Mouse (Mus musculus): ENCODE data around the gene Lpp. TPM values are rescaled to one million over a fixed set of nuclear protein-coding genes. Genes with fewer than 3 reads are reported as not detected.
A peak's percentile ranks its signal among the peaks of the same experiment; 100 is the strongest.
"Not testable (repeated sequence)": the region's sequence is repeated elsewhere in the genome, so short reads cannot be mapped to it uniquely, and the experiment has no call there.

Gene Lpp
- polyA plus RNA-seq, 1 experiment from 2014 or later, result 37.9 TPM

GRCm38 (mm10) chr16:24991995-24992394 lies 598.7 kb downstream of the Lpp start:
- Histone ChIP-seq H3K9me3 (peaks cover 4% of the 10 kb centered on the region; the same call in 1 of the 2 replicates), H3K36me3 (peaks cover 4% of the 10 kb centered on the region; the same call in 1 of the 2 replicates), H3K9ac (no peak overlapping the region), H3K4me2 (no peak overlapping the region), H3K4me3 (no peak overlapping the region), H3K4me1 (peaks cover 26% of the 10 kb centered on the region), H3K27me3 (replicated peaks) (no peaks in the 10 kb centered on the region), H3K27ac (replicated peaks) (no peak overlapping the region)
- no peak for ATAC-seq (ENCODE audit: extremely low read depth, insufficient number of reproducible peaks, low FRiP score, low TSS enrichment)
- 83% methylated on average over 3 of the region's 3 CpGs for WGBS

GRCm38 (mm10) chr16:24992494-24992893 lies 599.2 kb downstream of the Lpp start:
- no peak overlapping the region for H3K27ac ChIP-seq (replicated peaks)
- H3K27me3 ChIP-seq (replicated peaks), result no peaks in the 10 kb centered on the region
- H3K9me3 ChIP-seq, result peaks cover 4% of the 10 kb centered on the region; the same call in 1 of the 2 replicates
- no peak overlapping the region for H3K4me3 ChIP-seq
- H3K4me2 ChIP-seq, result no peak overlapping the region
- ATAC-seq (ENCODE audit: extremely low read depth, insufficient number of reproducible peaks, low FRiP score, low TSS enrichment), result no peak
- no peak overlapping the region for H3K9ac ChIP-seq
- 88% methylated on average over 11 of the region's 11 CpGs for WGBS
- peaks cover 23% of the 10 kb centered on the region for H3K4me1 ChIP-seq
- H3K36me3 ChIP-seq, result peaks cover 5% of the 10 kb centered on the region; the same call in 1 of the 2 replicates

GRCm38 (mm10) chr16:25010980-25011877 lies 617.9 kb downstream of the Lpp start:
- H3K9me3 ChIP-seq, result no peaks in the 10 kb centered on the region
- ATAC-seq (ENCODE audit: extremely low read depth, insufficient number of reproducible peaks, low FRiP score, low TSS enrichment), result no peak
- H3K9ac ChIP-seq, result no peak overlapping the region
- WGBS, result 39% methylated on average over 5 of the region's 5 CpGs
- H3K27me3 ChIP-seq (replicated peaks), result peaks cover 8% of the 10 kb centered on the region; the same call in 1 of the 2 replicates
- no peak overlapping the region for H3K4me2 ChIP-seq
- no peaks in the 10 kb centered on the region for H3K36me3 ChIP-seq
- H3K4me1 ChIP-seq, result peaks cover 18% of the 10 kb centered on the region
- no peak overlapping the region for H3K4me3 ChIP-seq
- H3K27ac ChIP-seq (replicated peaks), result peak overlapping the region; percentile 56

- WGBS, result 82% methylated on average over 3 of the region's 3 CpGs
- Histone ChIP-seq H3K4me3 (no peak overlapping the region), H3K27ac (replicated peaks) (no peak overlapping the region), H3K9me3 (no peaks in the 10 kb centered on the region), H3K4me1 (peaks cover 27% of the 10 kb centered on the region), H3K36me3 (no peaks in the 10 kb centered on the region), H3K27me3 (replicated peaks) (peaks cover 8% of the 10 kb centered on the region; the same call in 1 of the 2 replicates), H3K4me2 (no peak overlapping the region), H3K9ac (no peak overlapping the region)
- ATAC-seq (ENCODE audit: extremely low read depth, insufficient number of reproducible peaks, low FRiP score, low TSS enrichment), result no peak
Observed at GRCm38 (mm10) chr16:25012938-25013337, 619.6 kb downstream of the Lpp start.

- WGBS, result 69% methylated on average over 4 of the region's 4 CpGs
- Histone ChIP-seq H3K27ac (replicated peaks) (no peak overlapping the region), H3K27me3 (replicated peaks) (peaks cover 15% of the 10 kb centered on the region), H3K36me3 (no peaks in the 10 kb centered on the region), H3K4me1 (peaks cover 24% of the 10 kb centered on the region), H3K9ac (no peak overlapping the region), H3K9me3 (no peaks in the 10 kb centered on the region), H3K4me3 (no peak overlapping the region), H3K4me2 (no peak overlapping the region)
- no peak for ATAC-seq (ENCODE audit: extremely low read depth, insufficient number of reproducible peaks, low FRiP score, low TSS enrichment)
Observed at GRCm38 (mm10) chr16:25016261-25016836, 623.0 kb downstream of the Lpp start.

- Histone ChIP-seq H3K9ac (no peak overlapping the region), H3K4me3 (no peak overlapping the region), H3K4me1 (peaks cover 17% of the 10 kb centered on the region), H3K36me3 (no peaks in the 10 kb centered on the region), H3K4me2 (no peak overlapping the region), H3K9me3 (no peaks in the 10 kb centered on the region), H3K27me3 (replicated peaks) (peaks cover 15% of the 10 kb centered on the region), H3K27ac (replicated peaks) (no peak overlapping the region)
- no peak for ATAC-seq (ENCODE audit: extremely low read depth, insufficient number of reproducible peaks, low FRiP score, low TSS enrichment)
Observed at GRCm38 (mm10) chr16:25017046-25017445, 623.7 kb downstream of the Lpp start.

GRCm38 (mm10) chr16:25021743-25022359 lies 628.5 kb downstream of the Lpp start:
- H3K9me3 ChIP-seq; H3K4me3 ChIP-seq; H3K9ac ChIP-seq; H3K27ac ChIP-seq (replicated peaks); H3K36me3 ChIP-seq; H3K27me3 ChIP-seq (replicated peaks); ATAC-seq (ENCODE audit: extremely low read depth, insufficient number of reproducible peaks, low FRiP score, low TSS enrichment); H3K4me2 ChIP-seq: not testable (repeated sequence)
- WGBS, result 62% methylated on average over 2 of the region's 2 CpGs
- peaks cover 20% of the 10 kb centered on the region for H3K4me1 ChIP-seq

- Histone ChIP-seq H3K4me1 (peaks cover 14% of the 10 kb centered on the region), H3K9me3 (no peaks in the 10 kb centered on the region), H3K36me3 (no peaks in the 10 kb centered on the region), H3K4me2 (no peak overlapping the region), H3K27ac (replicated peaks) (no peak overlapping the region), H3K27me3 (replicated peaks) (peaks cover 18% of the 10 kb centered on the region), H3K9ac (no peak overlapping the region), H3K4me3 (no peak overlapping the region)
- WGBS, result 81% methylated on average over 3 of the region's 3 CpGs
- no peak for ATAC-seq (ENCODE audit: extremely low read depth, insufficient number of reproducible peaks, low FRiP score, low TSS enrichment)
Observed at GRCm38 (mm10) chr16:25024591-25024990, 631.3 kb downstream of the Lpp start.

GRCm38 (mm10) chr16:25026191-25026590 lies 632.9 kb downstream of the Lpp start:
- no peak overlapping the region for H3K4me2 ChIP-seq
- no peaks in the 10 kb centered on the region for H3K36me3 ChIP-seq
- no peak overlapping the region for H3K9ac ChIP-seq
- H3K27ac ChIP-seq (replicated peaks), result no peak overlapping the region
- H3K4me1 ChIP-seq, result peaks cover 14% of the 10 kb centered on the region
- H3K9me3 ChIP-seq, result no peaks in the 10 kb centered on the region
- ATAC-seq (ENCODE audit: extremely low read depth, insufficient number of reproducible peaks, low FRiP score, low TSS enrichment), result no peak
- WGBS, result 61% methylated on average over 1 of the region's 1 CpGs
- peaks cover 20% of the 10 kb centered on the region for H3K27me3 ChIP-seq (replicated peaks)
- H3K4me3 ChIP-seq, result no peak overlapping the region

GRCm38 (mm10) chr16:25029548-25029947 lies 636.2 kb downstream of the Lpp start:
- 78% methylated on average over 8 of the region's 8 CpGs for WGBS

GRCm38 (mm10) chr16:25037361-25037760 lies 644.1 kb downstream of the Lpp start:
- H3K4me3 ChIP-seq, result no peak overlapping the region
- no peak overlapping the region for H3K27ac ChIP-seq (replicated peaks)
- peaks cover 15% of the 10 kb centered on the region for H3K4me1 ChIP-seq
- H3K9me3 ChIP-seq, result no peaks in the 10 kb centered on the region
- H3K9ac ChIP-seq, result no peak overlapping the region
- H3K36me3 ChIP-seq, result no peaks in the 10 kb centered on the region
- H3K4me2 ChIP-seq, result no peak overlapping the region
- no peak for ATAC-seq (ENCODE audit: extremely low read depth, insufficient number of reproducible peaks, low FRiP score, low TSS enrichment)
- H3K27me3 ChIP-seq (replicated peaks), result peaks cover 19% of the 10 kb centered on the region; the same call in 1 of the 2 replicates
- 71% methylated on average over 6 of the region's 6 CpGs for WGBS

More at GRCm38 (mm10) chr16:25029548-25029947, 636.2 kb downstream of the Lpp start:
- Histone ChIP-seq H3K36me3 (no peaks in the 10 kb centered on the region), H3K4me2 (no peak overlapping the region), H3K27me3 (replicated peaks) (peaks cover 31% of the 10 kb centered on the region), H3K9me3 (no peaks in the 10 kb centered on the region), H3K9ac (no peak overlapping the region), H3K4me3 (no peak overlapping the region), H3K27ac (replicated peaks) (no peak overlapping the region), H3K4me1 (peaks cover 14% of the 10 kb centered on the region)
- ATAC-seq (ENCODE audit: extremely low read depth, insufficient number of reproducible peaks, low FRiP score, low TSS enrichment), result no peak

Measured in heart, embryonic 13.5 days (tissue).